Mouse (Mus musculus) midbrain, embryonic 10.5 days (tissue): ENCODE measurements around the gene Sept8. TPM values are rescaled to one million over a fixed set of nuclear protein-coding genes. Genes with fewer than 3 reads are reported as not detected.
A peak's percentile ranks its signal among the peaks of the same experiment; 100 is the strongest.
"Not testable (repeated sequence)": the region's sequence is repeated elsewhere in the genome, so short reads cannot be mapped to it uniquely, and the experiment has no call there.

Source experiments
- DNase-seq: peaks from one replicate; pipeline ENCODE4 v3.0.0-alpha.2; 2017; ENCODE audit warnings: low spot score
- H3K27ac ChIP-seq: fragments of 300-500 bp; sonication (generic); replicated peaks from 2 replicates; pipeline ENCODE4 v1.5.1; 2016; ENCODE audit warnings: mild to moderate bottlenecking
- H3K27me3 ChIP-seq: fragments of 300-500 bp; sonication (generic); 2 replicates; pipeline ENCODE4 v1.6.1; 2016; ENCODE audit warnings: low read depth, mild to moderate bottlenecking; ENCODE audit not compliant: poor library complexity, severe bottlenecking
- H3K36me3 ChIP-seq: fragments of 300-500 bp; sonication (generic); 2 replicates; pipeline ENCODE4 v1.6.1; 2016; ENCODE audit warnings: mild to moderate bottlenecking, moderate library complexity
- H3K4me1 ChIP-seq: fragments of 300-500 bp; sonication (generic); 2 replicates; pipeline ENCODE4 v1.6.1; 2016
- H3K4me3 ChIP-seq: fragments of 300-500 bp; sonication (generic); 2 replicates; pipeline ENCODE4 v1.5.1; 2016; ENCODE audit warnings: mild to moderate bottlenecking, moderate library complexity
- H3K9me3 ChIP-seq: fragments of 300-500 bp; sonication (generic); replicated peaks from 2 replicates; pipeline ENCODE4 v1.6.1; 2016; ENCODE audit warnings: mild to moderate bottlenecking
- WGBS: fragments of 180-500 bp; shearing (Covaris S2); methylation state at CpG from one replicate; pipeline ENCODE4 v1.1.7; 2016; 5-methylcytosine and 5-hydroxymethylcytosine counted together
- polyA plus RNA-seq: library from polyadenylated mRNA; unstranded; fragments of >200 nt; fragmentation: Nextera tagmentation; extraction: Ambion mirVana; gene quantifications from 2 replicates; pipeline ENCODE4 v1.2.1, GENCODE M21; 2016

Gene Sept8
- polyA plus RNA-seq, 1 experiment from 2014 or later, result 18.0 TPM

GRCm38 (mm10) chr11:53540394-53540793, 21.3 kb downstream of the Sept8 start:
- no peak overlapping the region; the same call in 1 of the 2 replicates for H3K27ac ChIP-seq
- no peaks in the 10 kb centered on the region for H3K9me3 ChIP-seq
- H3K4me1 ChIP-seq, result peaks cover 14% of the 10 kb centered on the region
- H3K4me3 ChIP-seq, result no peak overlapping the region
- 90% methylated on average over 3 of the region's 3 CpGs for WGBS
- H3K27me3 ChIP-seq, result no peaks in the 10 kb centered on the region
- DNase-seq, result no peak
- H3K36me3 ChIP-seq, result peaks cover 54% of the 10 kb centered on the region

- peaks cover 14% of the 10 kb centered on the region for H3K4me1 ChIP-seq
- H3K27ac ChIP-seq, result no peak overlapping the region
- H3K36me3 ChIP-seq, result peaks cover 46% of the 10 kb centered on the region
- no peaks in the 10 kb centered on the region for H3K9me3 ChIP-seq
- no peak overlapping the region for H3K4me3 ChIP-seq
- 88% methylated on average over 11 of the region's 11 CpGs for WGBS
- no peaks in the 10 kb centered on the region for H3K27me3 ChIP-seq
- DNase-seq, result no peak
These were observed 22.2 kb downstream of the Sept8 start for GRCm38 (mm10) chr11:53541222-53541621.

- H3K36me3 ChIP-seq, result peaks cover 28% of the 10 kb centered on the region
- WGBS, result 82% methylated on average over 7 of the region's 7 CpGs
- peaks cover 14% of the 10 kb centered on the region for H3K4me1 ChIP-seq
- H3K4me3 ChIP-seq, result no peak overlapping the region
- no peaks in the 10 kb centered on the region for H3K9me3 ChIP-seq
- no peak overlapping the region for H3K27ac ChIP-seq
- no peak for DNase-seq
- no peaks in the 10 kb centered on the region for H3K27me3 ChIP-seq
These were observed 24.0 kb downstream of the Sept8 start for GRCm38 (mm10) chr11:53543021-53543420.

- H3K36me3 ChIP-seq, result peaks cover 2% of the 10 kb centered on the region; the same call in 1 of the 2 replicates
- 0 out of 2 replicates have a peak overlapping the region, but pooled peaks have one; percentile 28 for H3K27ac ChIP-seq
- no peak overlapping the region for H3K4me3 ChIP-seq
- no peaks in the 10 kb centered on the region for H3K27me3 ChIP-seq
- H3K4me1 ChIP-seq, result peaks cover 5% of the 10 kb centered on the region; the same call in 1 of the 2 replicates
- H3K9me3 ChIP-seq, result no peaks in the 10 kb centered on the region; the same call in 1 of the 2 replicates
- DNase-seq, result no peak
- 79% methylated on average over 6 of the region's 6 CpGs for WGBS
These were observed 27.2 kb downstream of the Sept8 start for GRCm38 (mm10) chr11:53546271-53546670.

GRCm38 (mm10) chr11:53547566-53547965, 28.5 kb downstream of the Sept8 start:
- Histone ChIP-seq H3K27ac (no peak overlapping the region), H3K27me3 (no peaks in the 10 kb centered on the region), H3K4me1 (peaks cover 5% of the 10 kb centered on the region; the same call in 1 of the 2 replicates), H3K9me3 (no peaks in the 10 kb centered on the region; the same call in 1 of the 2 replicates), H3K36me3 (no peaks in the 10 kb centered on the region), H3K4me3 (no peak overlapping the region)
- 92% methylated on average over 6 of the region's 6 CpGs for WGBS
- no peak for DNase-seq

GRCm38 (mm10) chr11:53548036-53548605, 29.1 kb downstream of the Sept8 start:
- H3K4me1 ChIP-seq, result peaks cover under 1% of the 10 kb centered on the region; the same call in 1 of the 2 replicates
- no peaks in the 10 kb centered on the region; the same call in 1 of the 2 replicates for H3K9me3 ChIP-seq
- no peaks in the 10 kb centered on the region for H3K27me3 ChIP-seq
- WGBS, result 89% methylated on average over 19 of the region's 19 CpGs
- H3K4me3 ChIP-seq, result no peak overlapping the region
- no peaks in the 10 kb centered on the region for H3K36me3 ChIP-seq
- no peak for DNase-seq
- no peak overlapping the region for H3K27ac ChIP-seq

- Histone ChIP-seq H3K27ac (no peak overlapping the region), H3K36me3 (no peaks in the 10 kb centered on the region), H3K27me3 (no peaks in the 10 kb centered on the region), H3K4me1 (no peaks in the 10 kb centered on the region; the same call in 1 of the 2 replicates), H3K9me3 (no peaks in the 10 kb centered on the region; the same call in 1 of the 2 replicates), H3K4me3 (no peak overlapping the region)
- DNase-seq, result no peak
- WGBS, result 74% methylated on average over 1 of the region's 1 CpGs
These were observed 31.7 kb downstream of the Sept8 start for GRCm38 (mm10) chr11:53550714-53551113.

GRCm38 (mm10) chr11:53551754-53552153, 32.7 kb downstream of the Sept8 start:
- no peaks in the 10 kb centered on the region for H3K4me1 ChIP-seq
- DNase-seq, result no peak
- no peaks in the 10 kb centered on the region for H3K36me3 ChIP-seq
- H3K9me3 ChIP-seq, result no peaks in the 10 kb centered on the region; the same call in 1 of the 2 replicates
- H3K27ac ChIP-seq, result no peak overlapping the region
- no peak overlapping the region for H3K4me3 ChIP-seq
- no peaks in the 10 kb centered on the region for H3K27me3 ChIP-seq
- 78% methylated on average over 12 of the region's 12 CpGs for WGBS

- H3K9me3 ChIP-seq, H3K4me3 ChIP-seq, H3K4me1 ChIP-seq, H3K27ac ChIP-seq, H3K27me3 ChIP-seq, H3K36me3 ChIP-seq, DNase-seq: not testable (repeated sequence)
- WGBS, result 93% methylated on average over 18 of the region's 20 CpGs
These were observed 37.5 kb downstream of the Sept8 start for GRCm38 (mm10) chr11:53556529-53556928.

- H3K27ac ChIP-seq, H3K4me3 ChIP-seq, H3K36me3 ChIP-seq, DNase-seq, H3K9me3 ChIP-seq, H3K27me3 ChIP-seq, H3K4me1 ChIP-seq: not testable (repeated sequence)
- 96% methylated on average over 2 of the region's 3 CpGs for WGBS
These were observed 38.9 kb downstream of the Sept8 start for GRCm38 (mm10) chr11:53557992-53558391.

- H3K36me3 ChIP-seq, H3K9me3 ChIP-seq, H3K27ac ChIP-seq, DNase-seq, H3K4me3 ChIP-seq, H3K27me3 ChIP-seq, H3K4me1 ChIP-seq: not testable (repeated sequence)
- WGBS, result 86% methylated on average over 2 of the region's 3 CpGs
These were observed 40.9 kb downstream of the Sept8 start for GRCm38 (mm10) chr11:53559980-53560379.

GRCm38 (mm10) chr11:53561986-53562385, 42.9 kb downstream of the Sept8 start:
- H3K27ac ChIP-seq, result no peak overlapping the region
- 81% methylated on average over 2 of the region's 2 CpGs for WGBS
- DNase-seq, result no peak
- no peaks in the 10 kb centered on the region for H3K27me3 ChIP-seq
- peaks cover 5% of the 10 kb centered on the region for H3K4me1 ChIP-seq
- H3K9me3 ChIP-seq, result 0 out of 2 replicates have a peak, but pooled peaks cover 5% of the 10 kb centered on the region
- no peak overlapping the region for H3K4me3 ChIP-seq
- no peaks in the 10 kb centered on the region for H3K36me3 ChIP-seq

GRCm38 (mm10) chr11:53566646-53567045, 47.6 kb downstream of the Sept8 start:
- Histone ChIP-seq H3K9me3 (0 out of 2 replicates have a peak, but pooled peaks cover 5% of the 10 kb centered on the region), H3K4me1 (peaks cover 22% of the 10 kb centered on the region), H3K36me3 (peaks cover 11% of the 10 kb centered on the region), H3K27ac (peak overlapping the region; percentile 92; the same call in 1 of the 2 replicates), H3K27me3 (no peaks in the 10 kb centered on the region), H3K4me3 (peak overlapping the region; percentile 95)
- no peak for DNase-seq
- 86% methylated on average over 4 of the region's 4 CpGs for WGBS
